Mouse (Mus musculus): Measurements from ENCODE around the gene Zfp46.

The Zfp46 gene

DNA sequence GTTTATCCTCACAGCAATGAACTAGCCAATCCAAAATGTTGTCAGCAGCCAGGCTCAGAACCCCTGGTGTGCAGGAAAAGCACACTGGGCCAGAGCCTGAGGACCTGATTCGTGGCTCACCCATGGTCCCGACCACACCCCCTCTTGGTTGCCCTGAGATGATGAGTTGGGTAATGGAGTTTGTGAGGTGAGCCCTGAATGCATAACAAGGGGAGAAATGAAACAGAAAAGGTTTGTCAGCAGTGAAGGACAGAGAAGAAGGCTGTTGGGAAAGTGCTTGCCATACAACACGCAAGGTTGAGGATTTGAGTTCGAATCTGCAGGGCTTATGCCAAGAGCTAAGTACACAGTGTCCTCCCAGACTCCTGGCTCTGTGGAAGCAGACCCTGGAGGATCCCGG lies 38.8 kb upstream of the Zfp46 start:
- Histone ChIP-seq H3K4me3 (replicated peaks; ENCODE audit: low read length) (peak overlapping the region; percentile 65), H3K9me3 (ENCODE audit: low read length) (no peaks in the 10 kb centered on the region), H3K36me3 (ENCODE audit: insufficient read depth, low read length) (peaks cover 53% of the 10 kb centered on the region), H3K4me1 (replicated peaks; ENCODE audit: low read depth, low read length) (peaks cover 76% of the 10 kb centered on the region), H3K27me3 (ENCODE audit: insufficient read depth, low read length) (no peaks in the 10 kb centered on the region)
- TF ChIP-seq NANOG (IDR thresholded peaks at IDR 0.05; ENCODE audit: borderline replicate concordance, low read length) (no peak), POU5F1 (IDR thresholded peaks at IDR 0.05; ENCODE audit: borderline replicate concordance, low read length) (no peak), CTCF (conservative IDR thresholded peaks at IDR 0.05; ENCODE audit: low read length) (no peak)

GRCm38 (mm10) chr4:136246568-136246969 lies 37.9 kb upstream of the Zfp46 start:
- no peaks in the 10 kb centered on the region for H3K27me3 ChIP-seq (ENCODE audit: insufficient read depth, low read length)
- H3K4me3 ChIP-seq (replicated peaks; ENCODE audit: low read length), result peak overlapping the region; percentile 86
- H3K4me1 ChIP-seq (replicated peaks; ENCODE audit: low read depth, low read length), result peaks cover 74% of the 10 kb centered on the region
- no peaks in the 10 kb centered on the region for H3K9me3 ChIP-seq (ENCODE audit: low read length)
- TF ChIP-seq POU5F1 (IDR thresholded peaks at IDR 0.05; ENCODE audit: borderline replicate concordance, low read length) (no peak), CTCF (conservative IDR thresholded peaks at IDR 0.05; ENCODE audit: low read length) (no peak), NANOG (IDR thresholded peaks at IDR 0.05; ENCODE audit: borderline replicate concordance, low read length) (no peak)
- peaks cover 49% of the 10 kb centered on the region for H3K36me3 ChIP-seq (ENCODE audit: insufficient read depth, low read length)

- H3K4me3 ChIP-seq (replicated peaks; ENCODE audit: low read length), result peak overlapping the region; percentile 86
- no peaks in the 10 kb centered on the region for H3K9me3 ChIP-seq (ENCODE audit: low read length)
- peaks cover 76% of the 10 kb centered on the region for H3K4me1 ChIP-seq (replicated peaks; ENCODE audit: low read depth, low read length)
- H3K36me3 ChIP-seq (ENCODE audit: insufficient read depth, low read length), result peaks cover 51% of the 10 kb centered on the region
- TF ChIP-seq NANOG (IDR thresholded peaks at IDR 0.05; ENCODE audit: borderline replicate concordance, low read length) (no peak), POU5F1 (IDR thresholded peaks at IDR 0.05; ENCODE audit: borderline replicate concordance, low read length) (no peak), CTCF (conservative IDR thresholded peaks at IDR 0.05; ENCODE audit: low read length) (no peak)
- H3K27me3 ChIP-seq (ENCODE audit: insufficient read depth, low read length), result no peaks in the 10 kb centered on the region
Observed at GRCm38 (mm10) chr4:136247386-136247728, 37.1 kb upstream of the Zfp46 start.

DNA sequence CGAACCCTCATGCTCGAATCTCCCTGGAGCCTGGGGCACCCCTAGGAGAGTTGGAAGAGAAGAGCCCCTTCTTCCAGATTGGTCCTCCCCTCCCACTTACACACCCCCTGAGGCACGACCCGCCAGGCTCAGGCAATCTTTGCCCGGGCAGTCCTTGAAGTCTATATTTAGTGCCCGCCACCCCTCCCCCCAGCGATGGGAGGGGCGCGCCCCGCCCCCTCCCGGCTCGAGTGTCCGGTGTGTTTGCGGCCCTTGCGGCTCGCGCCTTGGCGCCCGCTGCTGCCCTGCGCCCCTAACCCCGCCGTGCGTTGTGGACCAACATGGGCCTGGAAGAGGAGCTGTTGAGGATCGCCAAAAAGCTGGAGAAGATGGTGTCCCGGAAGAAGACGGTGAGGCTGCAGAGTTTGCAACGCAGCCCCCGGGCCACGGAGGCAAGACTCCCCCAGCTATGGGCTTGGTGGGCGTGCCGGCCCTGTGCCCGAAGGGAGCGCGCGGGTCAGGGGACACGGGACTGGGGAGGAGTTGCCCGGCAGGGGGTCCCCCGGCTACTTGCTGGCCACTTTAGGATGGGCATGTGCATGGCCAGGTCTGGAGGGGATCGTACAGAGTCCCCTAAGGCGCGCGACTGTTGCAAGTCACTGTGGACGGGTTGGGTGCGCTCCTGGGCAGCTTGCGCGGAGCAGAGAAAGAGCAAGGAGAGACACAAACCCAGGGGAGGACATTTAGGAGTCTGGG lies 36.6 kb upstream of the Zfp46 start, which contains the start of gene Tcea3:
Gene Tcea3 (plus strand): TSS at position 1 of the 735 bp plus-strand sequence.
- peak within 1 kb of the TSS; percentile 86 for H3K4me3 ChIP-seq (replicated peaks; ENCODE audit: low read length)
- H3K9me3 ChIP-seq (ENCODE audit: low read length), result no peaks in the 10 kb centered on the region
- no peaks in the 10 kb centered on the region for H3K27me3 ChIP-seq (ENCODE audit: insufficient read depth, low read length)
- H3K4me1 ChIP-seq (replicated peaks; ENCODE audit: low read depth, low read length), result peaks cover 74% of the 10 kb centered on the region
- no peak for TF ChIP-seq CTCF (conservative IDR thresholded peaks at IDR 0.05; ENCODE audit: low read length)
- TF ChIP-seq NANOG (IDR thresholded peaks at IDR 0.05; ENCODE audit: borderline replicate concordance, low read length), result no peak
- TF ChIP-seq POU5F1 (IDR thresholded peaks at IDR 0.05; ENCODE audit: borderline replicate concordance, low read length), result no peak
- peaks cover 50% of the 10 kb centered on the region for H3K36me3 ChIP-seq (ENCODE audit: insufficient read depth, low read length)

GRCm38 (mm10) chr4:136248464-136249331 lies 35.8 kb upstream of the Zfp46 start:
- TF ChIP-seq NANOG (IDR thresholded peaks at IDR 0.05; ENCODE audit: borderline replicate concordance, low read length) (no peak), POU5F1 (IDR thresholded peaks at IDR 0.05; ENCODE audit: borderline replicate concordance, low read length) (no peak), CTCF (conservative IDR thresholded peaks at IDR 0.05; ENCODE audit: low read length) (no peak)
- Histone ChIP-seq H3K27me3 (ENCODE audit: insufficient read depth, low read length) (no peaks in the 10 kb centered on the region), H3K36me3 (ENCODE audit: insufficient read depth, low read length) (peaks cover 49% of the 10 kb centered on the region), H3K9me3 (ENCODE audit: low read length) (no peaks in the 10 kb centered on the region), H3K4me1 (replicated peaks; ENCODE audit: low read depth, low read length) (peaks cover 74% of the 10 kb centered on the region), H3K4me3 (replicated peaks; ENCODE audit: low read length) (peak overlapping the region; percentile 86)

GRCm38 (mm10) chr4:136249332-136249647 lies 35.2 kb upstream of the Zfp46 start:
- peak overlapping the region; percentile 86 for H3K4me3 ChIP-seq (replicated peaks; ENCODE audit: low read length)

DNA sequence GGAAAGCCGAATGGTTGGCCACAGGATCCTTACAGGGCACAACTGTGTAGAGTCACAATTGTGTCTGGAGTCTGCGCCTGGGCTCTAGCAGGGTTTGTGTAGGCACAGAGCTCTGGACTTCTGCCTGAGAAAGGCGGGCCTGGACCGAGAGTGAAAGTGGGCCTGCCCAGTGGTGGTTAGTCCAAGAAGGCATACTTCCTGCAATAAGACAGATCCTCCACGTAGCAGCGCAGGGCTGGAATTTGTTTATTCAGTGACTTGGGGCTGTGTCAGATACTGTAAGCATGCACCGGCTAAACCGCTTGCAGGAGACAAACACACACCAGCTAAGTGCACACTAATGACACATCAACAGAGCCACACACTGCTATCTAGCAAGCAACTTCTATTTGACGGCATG lies 34.7 kb upstream of the Zfp46 start:
- H3K4me3 ChIP-seq (replicated peaks; ENCODE audit: low read length), result peak overlapping the region; percentile 86
- no peaks in the 10 kb centered on the region for H3K27me3 ChIP-seq (ENCODE audit: insufficient read depth, low read length)
- TF ChIP-seq NANOG (IDR thresholded peaks at IDR 0.05; ENCODE audit: borderline replicate concordance, low read length) (no peak), CTCF (conservative IDR thresholded peaks at IDR 0.05; ENCODE audit: low read length) (no peak), POU5F1 (IDR thresholded peaks at IDR 0.05; ENCODE audit: borderline replicate concordance, low read length) (no peak)
- peaks cover 50% of the 10 kb centered on the region for H3K36me3 ChIP-seq (ENCODE audit: insufficient read depth, low read length)
- H3K4me1 ChIP-seq (replicated peaks; ENCODE audit: low read depth, low read length), result peaks cover 73% of the 10 kb centered on the region
- H3K9me3 ChIP-seq (ENCODE audit: low read length), result no peaks in the 10 kb centered on the region

More at GRCm38 (mm10) chr4:136249332-136249647, 35.2 kb upstream of the Zfp46 start:
- Histone ChIP-seq H3K27me3 (ENCODE audit: insufficient read depth, low read length) (no peaks in the 10 kb centered on the region), H3K4me1 (replicated peaks; ENCODE audit: low read depth, low read length) (peaks cover 74% of the 10 kb centered on the region), H3K9me3 (ENCODE audit: low read length) (no peaks in the 10 kb centered on the region), H3K36me3 (ENCODE audit: insufficient read depth, low read length) (peaks cover 49% of the 10 kb centered on the region)
- TF ChIP-seq CTCF (conservative IDR thresholded peaks at IDR 0.05; ENCODE audit: low read length) (no peak), POU5F1 (IDR thresholded peaks at IDR 0.05; ENCODE audit: borderline replicate concordance, low read length) (no peak), NANOG (IDR thresholded peaks at IDR 0.05; ENCODE audit: borderline replicate concordance, low read length) (no peak)

DNA sequence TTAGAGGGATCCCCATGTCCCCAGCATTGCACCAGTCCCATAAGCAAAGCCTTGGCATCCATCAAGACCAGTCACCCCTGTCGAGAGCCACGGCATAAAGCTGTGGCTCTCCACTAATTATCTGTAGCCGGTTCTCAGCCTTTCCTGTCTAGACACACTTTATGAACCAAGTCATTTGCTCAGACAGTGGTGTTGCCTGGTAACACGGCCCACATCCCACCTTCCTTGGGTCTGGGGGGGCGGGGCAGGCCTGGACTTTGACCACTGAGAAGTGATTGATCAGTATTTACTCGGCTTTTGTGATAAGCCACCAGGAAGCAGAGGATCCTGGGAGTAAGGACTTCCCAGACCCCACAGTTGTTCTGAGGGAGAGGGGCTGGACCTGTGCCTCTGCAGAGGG lies 28.6 kb upstream of the Zfp46 start:
- no peaks in the 10 kb centered on the region for H3K27me3 ChIP-seq (ENCODE audit: insufficient read depth, low read length)
- no peak for TF ChIP-seq POU5F1 (IDR thresholded peaks at IDR 0.05; ENCODE audit: borderline replicate concordance, low read length)
- no peak for TF ChIP-seq CTCF (conservative IDR thresholded peaks at IDR 0.05; ENCODE audit: low read length)
- no peak for TF ChIP-seq NANOG (IDR thresholded peaks at IDR 0.05; ENCODE audit: borderline replicate concordance, low read length)

More for the DNA sequence above, 28.6 kb upstream of the Zfp46 start:
- no peaks in the 10 kb centered on the region for H3K9me3 ChIP-seq (ENCODE audit: low read length)
- peaks cover 91% of the 10 kb centered on the region for H3K4me1 ChIP-seq (replicated peaks; ENCODE audit: low read depth, low read length)
- H3K4me3 ChIP-seq (replicated peaks; ENCODE audit: low read length), result no peak overlapping the region
- peaks cover 90% of the 10 kb centered on the region for H3K36me3 ChIP-seq (ENCODE audit: insufficient read depth, low read length)

Measured in E14TG2a.4 (cell line).